Mouse (Mus musculus): ENCODE data around the gene Rab3b.

DNA sequence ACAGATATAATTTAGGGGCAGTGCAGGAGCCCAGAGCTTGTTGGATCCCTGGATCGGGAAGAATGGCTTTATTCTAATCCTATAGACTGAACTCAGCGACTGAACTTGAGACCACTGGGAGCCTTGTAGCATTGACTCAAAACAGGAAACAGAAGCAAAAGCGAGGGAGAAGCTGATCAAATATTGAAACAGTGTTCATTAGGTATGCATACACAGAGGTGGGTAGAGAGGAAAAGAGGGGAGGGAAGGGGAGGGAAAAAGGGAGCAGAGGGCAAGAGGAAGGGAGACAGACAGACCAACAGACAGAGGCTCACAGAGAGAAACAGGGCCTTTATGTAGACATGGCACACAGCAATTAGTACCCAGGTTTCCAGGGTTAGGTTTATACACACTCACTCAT is 38.8 kb downstream of the Rab3b start:
- no peak for TF ChIP-seq POLR2A (IDR thresholded peaks at IDR 0.05; ENCODE audit: borderline replicate concordance, extremely low read depth, insufficient read depth, insufficient read length, poor library complexity, severe bottlenecking)
- no peak for TF ChIP-seq CTCF (IDR thresholded peaks at IDR 0.05; ENCODE audit: borderline replicate concordance, extremely low read depth, insufficient read depth, insufficient read length)
